Mouse (Mus musculus): ENCODE data around the gene Il31ra. TPM values are rescaled to one million over a fixed set of nuclear protein-coding genes. Genes with fewer than 3 reads are reported as not detected.

Gene Il31ra
- polyA plus RNA-seq, 1 experiment from 2014 or later = 0.14 TPM

GRCm38 (mm10) chr13:112500027-112500426, 94.1 kb downstream of the Il31ra start:
- Histone ChIP-seq H3K4me2 (no peak overlapping the region), H3K9ac (no peak overlapping the region), H3K4me1 (no peaks in the 10 kb centered on the region), H3K9me3 (replicated peaks) (no peaks in the 10 kb centered on the region), H3K27me3 (replicated peaks) (no peaks in the 10 kb centered on the region), H3K27ac (no peak overlapping the region), H3K4me3 (no peak overlapping the region), H3K36me3 (peaks cover 65% of the 10 kb centered on the region)
- 71% methylated on average over 4 of the region's 4 CpGs for WGBS (ENCODE audit: insufficient replicate concordance)
- ATAC-seq = no peak

GRCm38 (mm10) chr13:112494590-112494989, 99.6 kb downstream of the Il31ra start:
- Histone ChIP-seq H3K4me1 (peaks cover 13% of the 10 kb centered on the region), H3K4me3 (no peak overlapping the region), H3K27me3 (replicated peaks) (no peaks in the 10 kb centered on the region), H3K9me3 (replicated peaks) (no peaks in the 10 kb centered on the region), H3K4me2 (no peak overlapping the region), H3K9ac (no peak overlapping the region), H3K36me3 (peaks cover 46% of the 10 kb centered on the region), H3K27ac (no peak overlapping the region)
- WGBS (ENCODE audit: insufficient replicate concordance) = 87% methylated on average over 12 of the region's 12 CpGs
- ATAC-seq = no peak

GRCm38 (mm10) chr13:112492285-112492678, 101.9 kb downstream of the Il31ra start:
- no peak overlapping the region for H3K4me2 ChIP-seq
- 31% methylated on average over 1 of the region's 1 CpGs for WGBS (ENCODE audit: insufficient replicate concordance)
- ATAC-seq = no peak
- H3K4me1 ChIP-seq = peaks cover 14% of the 10 kb centered on the region
- peaks cover 27% of the 10 kb centered on the region for H3K36me3 ChIP-seq
- no peaks in the 10 kb centered on the region for H3K9me3 ChIP-seq (replicated peaks)
- no peak overlapping the region for H3K27ac ChIP-seq
- H3K4me3 ChIP-seq = no peak overlapping the region
- no peaks in the 10 kb centered on the region for H3K27me3 ChIP-seq (replicated peaks)
- no peak overlapping the region for H3K9ac ChIP-seq

- 77% methylated on average over 14 of the region's 14 CpGs for WGBS (ENCODE audit: insufficient replicate concordance)
- peaks cover 27% of the 10 kb centered on the region for H3K36me3 ChIP-seq
- H3K4me3 ChIP-seq = no peak overlapping the region
Observed at GRCm38 (mm10) chr13:112491636-112492284, 102.4 kb downstream of the Il31ra start.

GRCm38 (mm10) chr13:112490036-112490435, 104.1 kb downstream of the Il31ra start:
- H3K9me3 ChIP-seq (replicated peaks) = peaks cover 4% of the 10 kb centered on the region; the same call in 1 of the 2 replicates
- no peak overlapping the region for H3K4me3 ChIP-seq
- peaks cover 36% of the 10 kb centered on the region for H3K36me3 ChIP-seq
- no peak overlapping the region for H3K27ac ChIP-seq
- peak; percentile 77 for ATAC-seq
- WGBS (ENCODE audit: insufficient replicate concordance) = 32% methylated on average over 3 of the region's 3 CpGs
- H3K9ac ChIP-seq = no peak overlapping the region
- peaks cover 14% of the 10 kb centered on the region for H3K4me1 ChIP-seq
- no peak overlapping the region for H3K4me2 ChIP-seq
- H3K27me3 ChIP-seq (replicated peaks) = no peaks in the 10 kb centered on the region

More at GRCm38 (mm10) chr13:112491636-112492284, 102.4 kb downstream of the Il31ra start:
- peaks cover 14% of the 10 kb centered on the region for H3K4me1 ChIP-seq
- no peaks in the 10 kb centered on the region for H3K27me3 ChIP-seq (replicated peaks)
- H3K4me2 ChIP-seq = no peak overlapping the region
- H3K9me3 ChIP-seq (replicated peaks) = 0 out of 2 replicates have a peak, but pooled peaks cover under 1% of the 10 kb centered on the region
- no peak for ATAC-seq
- no peak overlapping the region for H3K27ac ChIP-seq
- no peak overlapping the region for H3K9ac ChIP-seq

GRCm38 (mm10) chr13:112486676-112487075, 107.5 kb downstream of the Il31ra start:
- Histone ChIP-seq H3K9ac (no peak overlapping the region), H3K27me3 (replicated peaks) (no peaks in the 10 kb centered on the region), H3K9me3 (replicated peaks) (peaks cover 4% of the 10 kb centered on the region; the same call in 1 of the 2 replicates), H3K36me3 (peaks cover 44% of the 10 kb centered on the region), H3K4me3 (no peak overlapping the region), H3K4me2 (no peak overlapping the region), H3K4me1 (peaks cover 14% of the 10 kb centered on the region), H3K27ac (no peak overlapping the region)
- no peak for ATAC-seq
- WGBS (ENCODE audit: insufficient replicate concordance) = 77% methylated on average over 5 of the region's 5 CpGs

GRCm38 (mm10) chr13:112486236-112486635, 107.9 kb downstream of the Il31ra start:
- peaks cover 44% of the 10 kb centered on the region for H3K36me3 ChIP-seq
- H3K9me3 ChIP-seq (replicated peaks) = peaks cover 4% of the 10 kb centered on the region; the same call in 1 of the 2 replicates
- H3K4me2 ChIP-seq = no peak overlapping the region
- H3K4me3 ChIP-seq = no peak overlapping the region
- WGBS (ENCODE audit: insufficient replicate concordance) = 75% methylated on average over 5 of the region's 5 CpGs
- no peaks in the 10 kb centered on the region for H3K27me3 ChIP-seq (replicated peaks)
- ATAC-seq = no peak
- no peak overlapping the region for H3K27ac ChIP-seq
- H3K4me1 ChIP-seq = peaks cover 14% of the 10 kb centered on the region
- no peak overlapping the region for H3K9ac ChIP-seq

- Histone ChIP-seq H3K4me1 (no peaks in the 10 kb centered on the region), H3K9ac (no peak overlapping the region), H3K27ac (no peak overlapping the region), H3K27me3 (replicated peaks) (no peaks in the 10 kb centered on the region), H3K4me2 (no peak overlapping the region), H3K4me3 (no peak overlapping the region), H3K9me3 (replicated peaks) (peaks cover 4% of the 10 kb centered on the region; the same call in 1 of the 2 replicates), H3K36me3 (peaks cover 40% of the 10 kb centered on the region)
- ATAC-seq = no peak
- WGBS (ENCODE audit: insufficient replicate concordance) = 74% methylated on average over 7 of the region's 7 CpGs
Observed at GRCm38 (mm10) chr13:112483015-112483414, 111.1 kb downstream of the Il31ra start.

- H3K27me3 ChIP-seq (replicated peaks) = no peaks in the 10 kb centered on the region
- H3K4me2 ChIP-seq = no peak overlapping the region
- no peak overlapping the region for H3K4me3 ChIP-seq
- WGBS (ENCODE audit: insufficient replicate concordance) = 82% methylated on average over 5 of the region's 5 CpGs
- H3K4me1 ChIP-seq = no peaks in the 10 kb centered on the region
- peaks cover 42% of the 10 kb centered on the region for H3K36me3 ChIP-seq
- no peak for ATAC-seq
- H3K27ac ChIP-seq = no peak overlapping the region
- H3K9ac ChIP-seq = no peak overlapping the region
- peaks cover 4% of the 10 kb centered on the region; the same call in 1 of the 2 replicates for H3K9me3 ChIP-seq (replicated peaks)
Observed at GRCm38 (mm10) chr13:112482525-112482924, 111.6 kb downstream of the Il31ra start.

- no peak overlapping the region for H3K9ac ChIP-seq
- 82% methylated on average over 15 of the region's 15 CpGs for WGBS (ENCODE audit: insufficient replicate concordance)
- H3K27ac ChIP-seq = no peak overlapping the region
- peaks cover 39% of the 10 kb centered on the region for H3K36me3 ChIP-seq
- ATAC-seq = no peak
- no peaks in the 10 kb centered on the region for H3K27me3 ChIP-seq (replicated peaks)
- no peak overlapping the region for H3K4me2 ChIP-seq
- H3K4me1 ChIP-seq = no peaks in the 10 kb centered on the region
- no peak overlapping the region for H3K4me3 ChIP-seq
- no peaks in the 10 kb centered on the region for H3K9me3 ChIP-seq (replicated peaks)
Observed at GRCm38 (mm10) chr13:112479926-112480325, 114.2 kb downstream of the Il31ra start.

- Histone ChIP-seq H3K36me3 (peaks cover 36% of the 10 kb centered on the region), H3K9ac (no peak overlapping the region), H3K4me2 (no peak overlapping the region), H3K27ac (no peak overlapping the region), H3K4me1 (no peaks in the 10 kb centered on the region), H3K27me3 (replicated peaks) (no peaks in the 10 kb centered on the region), H3K9me3 (replicated peaks) (no peaks in the 10 kb centered on the region), H3K4me3 (no peak overlapping the region)
- WGBS (ENCODE audit: insufficient replicate concordance) = 83% methylated on average over 7 of the region's 7 CpGs
- ATAC-seq = no peak
Observed at GRCm38 (mm10) chr13:112479032-112479431, 115.1 kb downstream of the Il31ra start.

GRCm38 (mm10) chr13:112473757-112474755, 120.1 kb downstream of the Il31ra start:
- ATAC-seq = no peak
- Histone ChIP-seq H3K9me3 (replicated peaks) (no peaks in the 10 kb centered on the region), H3K4me2 (no peak overlapping the region), H3K4me1 (peaks cover 10% of the 10 kb centered on the region; the same call in 1 of the 2 replicates), H3K9ac (no peak overlapping the region), H3K27ac (no peak overlapping the region), H3K4me3 (no peak overlapping the region), H3K36me3 (peaks cover 19% of the 10 kb centered on the region), H3K27me3 (replicated peaks) (no peaks in the 10 kb centered on the region)
- WGBS (ENCODE audit: insufficient replicate concordance) = 66% methylated on average over 21 of the region's 21 CpGs
